Mouse (Mus musculus) hindbrain, embryonic 16.5 days (tissue): ENCODE data around the gene Them5. TPM values are rescaled to one million over a fixed set of nuclear protein-coding genes. Genes with fewer than 3 reads are reported as not detected.
A peak's percentile ranks its signal among the peaks of the same experiment; 100 is the strongest.

ENCODE experiments used
- ATAC-seq: fragments of 200-750 bp; cut with Nextera tagmentation; 2 replicates; pipeline ENCODE4 v1.8.0; 2017; ENCODE audit warnings: moderate TSS enrichment, moderate library complexity
- H3K27ac ChIP-seq: fragments of 300-500 bp; sonication (generic); 2 replicates; pipeline ENCODE4 v1.5.1; 2014; ENCODE audit warnings: low read depth, mild to moderate bottlenecking, control low read depth, low read length, moderate library complexity
- H3K27me3 ChIP-seq: fragments of 300-500 bp; sonication (generic); replicated peaks from 2 replicates; pipeline ENCODE4 v1.6.1; 2014; ENCODE audit warnings: low read length; ENCODE audit not compliant: control insufficient read depth, insufficient read depth
- H3K36me3 ChIP-seq: fragments of 300-500 bp; sonication (generic); 2 replicates; pipeline ENCODE4 v1.6.1; 2014; ENCODE audit warnings: mild to moderate bottlenecking, low read length, moderate library complexity, mixed read lengths; ENCODE audit not compliant: control insufficient read depth, insufficient read depth
- H3K4me1 ChIP-seq: fragments of 300-500 bp; sonication (generic); 2 replicates; pipeline ENCODE4 v1.6.1; 2014; ENCODE audit warnings: low read depth, low read length; ENCODE audit not compliant: control insufficient read depth, insufficient read depth
- H3K4me2 ChIP-seq: fragments of 300-500 bp; sonication (generic); 2 replicates; pipeline ENCODE4 v1.6.1; 2014; ENCODE audit warnings: mild to moderate bottlenecking, low read length, control low read depth, moderate library complexity
- H3K4me3 ChIP-seq: fragments of 300-500 bp; sonication (generic); 2 replicates; pipeline ENCODE4 v1.5.1; 2014; ENCODE audit warnings: mild to moderate bottlenecking, low read length, control low read depth, moderate library complexity
- H3K9ac ChIP-seq: fragments of 300-500 bp; sonication (generic); 2 replicates; pipeline ENCODE4 v1.6.1; 2014; ENCODE audit warnings: low read depth, mild to moderate bottlenecking, control low read depth, low read length, moderate library complexity
- H3K9me3 ChIP-seq: fragments of 300-500 bp; sonication (generic); 2 replicates; pipeline ENCODE4 v1.6.1; 2014; ENCODE audit warnings: mild to moderate bottlenecking, low read length, moderate library complexity; ENCODE audit not compliant: control insufficient read depth
- WGBS: fragments of 180-500 bp; shearing (Covaris S2); extraction: QIAGEN DNeasy Blood & Tissue Kit; methylation state at CpG from one replicate; pipeline ENCODE4 v1.1.7; 2014; 5-methylcytosine and 5-hydroxymethylcytosine counted together
- polyA plus RNA-seq: library from polyadenylated mRNA; unstranded; fragments of >200 nt; fragmentation: Nextera tagmentation; extraction: Ambion mirVana; gene quantifications from 2 replicates; pipeline ENCODE4 v1.2.1, GENCODE M21; 2015

Gene Them5
- polyA plus RNA-seq, 1 experiment from 2014 or later, result 0.29 TPM

DNA sequence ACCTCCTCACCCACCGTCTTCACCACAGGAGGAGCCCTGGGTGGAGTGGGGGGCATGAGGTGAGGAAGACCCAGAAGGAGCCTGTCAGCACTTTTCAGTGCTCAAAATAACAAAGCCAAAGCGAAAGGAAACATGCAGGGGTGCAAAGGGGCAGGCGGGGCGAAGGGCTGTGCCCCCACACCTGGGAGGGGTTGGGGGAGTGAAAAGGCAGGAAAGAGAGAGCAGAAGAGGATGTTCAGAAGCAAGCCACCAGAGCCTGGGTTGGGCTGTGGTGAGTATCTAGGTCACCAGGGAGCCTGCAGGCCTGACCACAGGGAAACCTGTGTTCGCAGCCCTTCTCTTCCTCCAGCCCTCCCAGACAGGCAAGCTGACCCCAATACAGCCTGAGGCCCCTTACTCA is 46.1 kb downstream of the Them5 start:
- Histone ChIP-seq H3K9ac (no peak overlapping the region), H3K4me2 (no peak overlapping the region), H3K27me3 (no peaks in the 10 kb centered on the region), H3K4me3 (no peak overlapping the region), H3K4me1 (no peaks in the 10 kb centered on the region), H3K36me3 (no peaks in the 10 kb centered on the region), H3K27ac (no peak overlapping the region), H3K9me3 (no peaks in the 10 kb centered on the region)
- WGBS, result 83% methylated on average over 5 of the region's 5 CpGs
- ATAC-seq, result no peak

DNA sequence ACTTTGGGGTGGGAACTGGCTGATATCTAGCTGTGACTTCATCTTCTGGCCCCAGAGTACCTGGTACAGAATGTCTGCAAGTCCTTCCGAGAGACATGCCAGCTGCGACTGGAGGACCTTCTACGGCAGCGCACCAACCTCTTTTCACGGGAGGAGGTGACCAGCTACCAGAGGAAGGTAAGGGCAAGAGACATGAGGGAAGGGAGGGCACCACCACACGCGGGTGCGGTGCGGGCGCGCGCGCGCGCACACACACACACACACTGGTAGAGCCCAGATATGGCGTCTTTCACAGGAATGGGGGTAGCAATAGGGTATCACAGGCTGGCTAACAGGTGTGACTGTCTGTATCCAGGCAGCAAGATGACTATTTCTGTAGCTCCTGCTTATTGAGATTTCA is 47.5 kb downstream of the Them5 start:
- no peak for ATAC-seq
- Histone ChIP-seq H3K4me2 (no peak overlapping the region), H3K27ac (no peak overlapping the region), H3K4me3 (no peak overlapping the region), H3K36me3 (no peaks in the 10 kb centered on the region), H3K9me3 (no peaks in the 10 kb centered on the region), H3K4me1 (no peaks in the 10 kb centered on the region), H3K27me3 (no peaks in the 10 kb centered on the region), H3K9ac (no peak overlapping the region)
- WGBS, result 92% methylated on average over 16 of the region's 16 CpGs

DNA sequence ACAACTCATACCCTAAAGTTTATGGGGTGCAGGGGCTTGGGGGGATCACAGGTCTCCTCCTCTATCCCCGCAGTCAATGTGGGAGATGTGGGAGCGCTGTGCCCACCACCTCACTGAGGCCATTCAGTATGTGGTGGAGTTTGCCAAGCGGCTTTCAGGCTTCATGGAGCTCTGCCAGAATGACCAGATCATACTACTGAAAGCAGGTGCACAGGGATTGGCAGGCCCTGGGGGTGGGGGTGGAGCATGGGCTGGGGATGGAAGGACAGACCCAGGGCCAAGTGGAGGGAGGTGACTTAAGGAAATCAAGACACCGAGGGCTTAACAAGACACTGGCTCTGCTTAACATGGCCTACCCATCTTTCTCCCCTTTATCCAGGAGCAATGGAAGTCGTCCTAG is 49.1 kb downstream of the Them5 start:
- H3K9ac ChIP-seq, result no peak overlapping the region
- no peak overlapping the region for H3K27ac ChIP-seq
- H3K4me2 ChIP-seq, result no peak overlapping the region
- 69% methylated on average over 5 of the region's 5 CpGs for WGBS
- H3K27me3 ChIP-seq, result no peaks in the 10 kb centered on the region
- H3K9me3 ChIP-seq, result no peaks in the 10 kb centered on the region
- no peaks in the 10 kb centered on the region for H3K36me3 ChIP-seq
- H3K4me1 ChIP-seq, result no peaks in the 10 kb centered on the region
- no peak overlapping the region for H3K4me3 ChIP-seq
- ATAC-seq, result peak; percentile 54; the same call in 1 of the 2 replicates

DNA sequence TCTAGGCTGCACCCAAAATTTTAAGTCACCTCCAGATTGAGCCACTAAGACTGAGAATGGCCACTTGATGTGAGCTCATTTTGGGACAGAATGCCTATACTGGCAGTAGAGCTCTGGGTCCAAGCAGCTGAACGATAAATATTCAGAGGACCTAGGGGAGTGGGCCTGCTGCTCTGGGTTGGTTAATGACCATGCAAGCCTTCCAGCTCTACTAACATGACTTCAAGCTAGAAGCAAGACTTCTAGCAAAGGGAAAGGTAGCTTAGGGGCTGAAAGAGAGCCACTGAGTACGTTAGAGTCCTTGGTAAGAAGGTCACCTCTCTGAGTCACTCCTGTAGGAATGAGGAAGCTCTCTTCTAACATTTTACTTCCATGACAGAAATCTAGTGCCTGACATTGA is 50.2 kb downstream of the Them5 start:
- H3K9ac ChIP-seq, result no peak overlapping the region
- H3K27me3 ChIP-seq, result no peaks in the 10 kb centered on the region
- 91% methylated on average over 2 of the region's 2 CpGs for WGBS
- no peak for ATAC-seq
- H3K4me3 ChIP-seq, result no peak overlapping the region
- H3K9me3 ChIP-seq, result no peaks in the 10 kb centered on the region
- H3K36me3 ChIP-seq, result no peaks in the 10 kb centered on the region
- no peak overlapping the region for H3K27ac ChIP-seq
- no peak overlapping the region for H3K4me2 ChIP-seq
- H3K4me1 ChIP-seq, result no peaks in the 10 kb centered on the region

DNA sequence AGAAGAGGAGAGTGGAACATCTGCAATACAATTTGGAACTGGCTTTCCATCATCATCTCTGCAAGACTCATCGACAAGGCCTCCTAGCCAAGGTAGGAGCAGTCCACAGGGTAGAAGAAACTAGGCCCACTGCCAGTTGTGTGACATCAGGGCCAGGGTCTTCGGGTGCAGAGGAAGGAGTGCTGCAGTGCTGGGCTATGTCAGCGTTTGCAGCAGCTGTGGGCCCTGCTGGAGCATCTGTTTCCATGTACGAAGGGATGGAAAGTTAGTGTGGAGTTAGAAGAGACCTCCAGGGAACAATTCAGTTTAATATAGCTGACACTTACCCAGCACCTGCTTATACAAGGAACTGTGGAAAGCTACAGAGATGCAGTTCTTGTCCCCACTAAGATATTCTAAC is 51.1 kb downstream of the Them5 start:
- no peak overlapping the region for H3K9ac ChIP-seq
- no peak overlapping the region for H3K27ac ChIP-seq
- H3K4me3 ChIP-seq, result no peak overlapping the region
- no peaks in the 10 kb centered on the region for H3K27me3 ChIP-seq
- WGBS, result 65% methylated on average over 4 of the region's 4 CpGs
- H3K4me1 ChIP-seq, result no peaks in the 10 kb centered on the region
- H3K9me3 ChIP-seq, result no peaks in the 10 kb centered on the region
- H3K36me3 ChIP-seq, result no peaks in the 10 kb centered on the region
- 0 out of 2 replicates have a peak, but pooled peaks have one; percentile 22 for ATAC-seq
- no peak overlapping the region for H3K4me2 ChIP-seq

DNA sequence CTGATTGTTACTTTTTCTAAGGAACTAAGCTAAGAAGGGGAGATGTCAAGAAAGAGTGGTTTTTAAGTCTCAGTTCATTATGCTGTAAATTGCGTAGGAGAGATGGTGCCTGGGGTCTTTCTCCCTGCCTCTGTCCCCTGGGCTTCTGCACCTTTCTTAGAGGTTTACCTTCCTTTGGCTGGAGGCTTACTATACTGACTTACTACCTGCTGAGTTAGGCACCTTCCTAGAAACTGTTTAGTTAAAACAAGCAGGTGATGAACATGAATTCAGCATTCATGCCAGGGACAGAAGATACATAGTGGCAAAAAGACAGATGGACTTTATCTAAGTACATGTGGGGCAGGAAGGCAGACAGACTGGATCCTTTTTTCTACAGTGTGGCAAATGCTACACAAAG is 54.4 kb downstream of the Them5 start:
- no peaks in the 10 kb centered on the region for H3K27me3 ChIP-seq
- peaks cover 9% of the 10 kb centered on the region for H3K4me1 ChIP-seq
- no peak overlapping the region for H3K4me2 ChIP-seq
- H3K36me3 ChIP-seq, result no peaks in the 10 kb centered on the region
- ATAC-seq, result no peak
- H3K27ac ChIP-seq, result no peak overlapping the region
- WGBS, result 86% methylated on average over 1 of the region's 1 CpGs
- H3K9me3 ChIP-seq, result no peaks in the 10 kb centered on the region
- H3K9ac ChIP-seq, result no peak overlapping the region
- no peak overlapping the region for H3K4me3 ChIP-seq

DNA sequence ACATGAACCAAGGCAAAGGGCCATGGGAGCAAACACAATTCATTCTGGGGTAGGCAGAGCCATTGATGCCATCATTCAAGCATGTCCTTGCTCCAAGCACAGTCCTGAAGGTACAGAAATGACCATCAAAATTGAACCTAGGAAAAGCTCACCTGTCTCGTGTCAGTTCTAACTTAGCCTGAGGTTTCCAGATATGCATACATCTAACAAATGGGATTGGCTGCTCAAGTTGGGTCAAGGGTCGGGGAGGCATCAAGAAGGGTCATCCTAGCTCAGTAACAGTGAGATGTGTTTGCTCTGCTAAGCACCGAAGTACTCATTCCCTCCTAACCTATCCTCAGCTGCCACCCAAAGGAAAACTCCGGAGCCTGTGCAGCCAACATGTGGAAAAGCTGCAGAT is 55.0 kb downstream of the Them5 start:
- Histone ChIP-seq H3K4me1 (peaks cover 9% of the 10 kb centered on the region), H3K36me3 (no peaks in the 10 kb centered on the region), H3K27me3 (no peaks in the 10 kb centered on the region), H3K27ac (no peak overlapping the region), H3K4me2 (no peak overlapping the region), H3K9ac (no peak overlapping the region), H3K9me3 (no peaks in the 10 kb centered on the region), H3K4me3 (no peak overlapping the region)
- WGBS, result 77% methylated on average over 4 of the region's 4 CpGs
- no peak for ATAC-seq

Other genes starting within 250 kb of the Them5 start
- gene Gm10696, start 163.9 kb upstream of the Them5 start, polyA plus RNA-seq, result not detected in 2 replicates
- gene Gm5286, start 145.4 kb upstream of the Them5 start, polyA plus RNA-seq, result 0.12 TPM in 1 of 2 replicates, not detected in the other
- not detected in 2 replicates for gene Gm4778, start 78.1 kb upstream of the Them5 start, polyA plus RNA-seq
- 63.7 and 72.1 TPM in 2 replicates for gene Them4, start 32.0 kb upstream of the Them5 start, polyA plus RNA-seq
- gene C2cd4d, start 20.3 kb downstream of the Them5 start, polyA plus RNA-seq, result 1.6 and 1.8 TPM in 2 replicates
- gene Rorc, start 30.7 kb downstream of the Them5 start, polyA plus RNA-seq, result 0.36 and 0.54 TPM in 2 replicates
- 1.7 and 2.3 TPM in 2 replicates for gene Lingo4, start 56.4 kb downstream of the Them5 start, polyA plus RNA-seq
- 51.1 and 54.8 TPM in 2 replicates for gene Tdrkh, start 71.2 kb downstream of the Them5 start, polyA plus RNA-seq
- 63.7 and 64.5 TPM in 2 replicates for gene Mrpl9, start 101.2 kb downstream of the Them5 start, polyA plus RNA-seq
- 0.90 and 1.7 TPM in 2 replicates for gene Oaz3, start 101.8 kb downstream of the Them5 start, polyA plus RNA-seq
- gene Celf3, start 136.2 kb downstream of the Them5 start, polyA plus RNA-seq, result 184 and 191 TPM in 2 replicates
- gene Riiad1, start 138.2 kb downstream of the Them5 start, polyA plus RNA-seq, result 14.0 and 17.8 TPM in 2 replicates
- gene Snx27, start 240.6 kb downstream of the Them5 start, polyA plus RNA-seq, result 94.7 and 95.0 TPM in 2 replicates